Mouse (Mus musculus) left cerebral cortex, adult 8-10 months (tissue): Measurements from ENCODE around the gene C2cd5. TPM values are rescaled to one million over a fixed set of nuclear protein-coding genes. Genes with fewer than 3 reads are reported as not detected.

Experiments
- DNase-seq, 2 experiments: peaks; one replicate each; pipeline ENCODE4 v3.0.0; 2022; ENCODE audit warnings: low spot score in 2 of 2
- total RNA-seq, 4 experiments: library from RNA; stranded (reverse); gene quantifications; 2 replicates each; pipeline ENCODE4 v1.2.4; 2022

Gene C2cd5
- total RNA-seq, 4 experiments from 2014 or later, result 91.6 to 96.6 (median 95.4) TPM

- no peak for DNase-seq
These were observed 15.6 kb upstream of the C2cd5 start for GRCm38 (mm10) chr6:143115505-143115904.

- DNase-seq, result no peak
These were observed 15.1 kb upstream of the C2cd5 start for GRCm38 (mm10) chr6:143115011-143115445.

- DNase-seq, result no peak
These were observed 14.6 kb upstream of the C2cd5 start for GRCm38 (mm10) chr6:143114556-143114955.

- DNase-seq, result no peak
These were observed 10.4 kb upstream of the C2cd5 start for GRCm38 (mm10) chr6:143110371-143110770.

- no peak for DNase-seq
These were observed 9.8 kb upstream of the C2cd5 start for GRCm38 (mm10) chr6:143109622-143110218.

- no peak for DNase-seq
These were observed 8.1 kb upstream of the C2cd5 start for GRCm38 (mm10) chr6:143108031-143108430.

GRCm38 (mm10) chr6:143107611-143108010 is 7.7 kb upstream of the C2cd5 start:
- DNase-seq, result no peak

- no peak for DNase-seq
These were observed 5.8 kb upstream of the C2cd5 start for GRCm38 (mm10) chr6:143105766-143106165.

- no peak for DNase-seq
These were observed 4.2 kb upstream of the C2cd5 start for GRCm38 (mm10) chr6:143103981-143104680.

- no peak for DNase-seq
These were observed 656 bp upstream of the C2cd5 start for GRCm38 (mm10) chr6:143100478-143101115.

- peak; percentile 25 to 31 for DNase-seq
These were observed 660 bp downstream of the C2cd5 start for GRCm38 (mm10) chr6:143099281-143099680.

- no peak for DNase-seq
These were observed 4.8 kb downstream of the C2cd5 start for GRCm38 (mm10) chr6:143095126-143095525.

- DNase-seq, result no peak
These were observed 7.1 kb downstream of the C2cd5 start for GRCm38 (mm10) chr6:143092856-143093255.

- no peak for DNase-seq
These were observed 8.9 kb downstream of the C2cd5 start for GRCm38 (mm10) chr6:143091076-143091475.

GRCm38 (mm10) chr6:143087332-143087731 is 12.6 kb downstream of the C2cd5 start:
- no peak for DNase-seq

- no peak for DNase-seq
These were observed 14.0 kb downstream of the C2cd5 start for GRCm38 (mm10) chr6:143085898-143086297.

- DNase-seq, result no peak
These were observed 15.5 kb downstream of the C2cd5 start for GRCm38 (mm10) chr6:143084314-143085025.

- no peak for DNase-seq
These were observed 18.3 kb downstream of the C2cd5 start for GRCm38 (mm10) chr6:143081479-143082106.

- DNase-seq, result no peak
These were observed 19.2 kb downstream of the C2cd5 start for GRCm38 (mm10) chr6:143080774-143081173.

- DNase-seq, result no peak
These were observed 20.8 kb downstream of the C2cd5 start for GRCm38 (mm10) chr6:143079126-143079525.

GRCm38 (mm10) chr6:143076461-143076860 is 23.5 kb downstream of the C2cd5 start:
- no peak for DNase-seq
